Mouse (Mus musculus) cortical plate, adult 2 months (tissue): ENCODE measurements at regions not wholly inside any gene's neighbourhood (a gene's known extent, or its start where the extent isn't known, plus 50 kb on each side); places are given as distances from the start of the nearest gene placed in this dataset.

Source experiments
- H3K27ac ChIP-seq: fragments of 200-500 bp; 2 replicates; pipeline ENCODE4 v1.5.1; 2012; ENCODE audit warnings: low read length, control low read depth, inconsistent platforms; ENCODE audit not compliant: insufficient read depth
- H3K4me1 ChIP-seq: fragments of 200-500 bp; 2 replicates; pipeline ENCODE4 v1.6.1; 2011; ENCODE audit warnings: low read length; ENCODE audit not compliant: control insufficient read depth, insufficient read depth
- H3K4me3 ChIP-seq: fragments of 200-500 bp; 2 replicates; pipeline ENCODE4 v1.5.1; 2011; ENCODE audit warnings: mild to moderate bottlenecking, low read length, control low read depth; ENCODE audit not compliant: insufficient read depth
- CTCF ChIP-seq: fragments of 200-500 bp; IDR thresholded peaks from 2 replicates; pipeline ENCODE4 v1.5.1; 2011; ENCODE audit warnings: mild to moderate bottlenecking, control low read depth, low read length; ENCODE audit not compliant: insufficient read depth; ENCODE audit errors: extremely low read depth
- POLR2A ChIP-seq: fragments of 200-500 bp; IDR thresholded peaks from 2 replicates; pipeline ENCODE4 v1.6.1; 2011; ENCODE audit warnings: mild to moderate bottlenecking, low read length, control low read depth; ENCODE audit not compliant: insufficient read depth; ENCODE audit errors: extremely low read depth

- Histone ChIP-seq H3K4me3 (no peak overlapping the region), H3K27ac (no peak overlapping the region), H3K4me1 (no peaks in the 10 kb centered on the region)
- TF ChIP-seq CTCF (no peak), POLR2A (no peak)
Observed at GRCm38 (mm10) chr11:63211501-63211900, 82.7 kb downstream of the Pmp22 start.

- no peak overlapping the region for H3K27ac ChIP-seq
- no peaks in the 10 kb centered on the region for H3K4me1 ChIP-seq
- TF ChIP-seq CTCF: peak; percentile 90
- TF ChIP-seq POLR2A: no peak
- H3K4me3 ChIP-seq: no peak overlapping the region
Observed at GRCm38 (mm10) chr11:63213043-63213442, 84.3 kb downstream of the Pmp22 start.

- H3K4me1 ChIP-seq: no peaks in the 10 kb centered on the region
- TF ChIP-seq CTCF (no peak), POLR2A (no peak)
- no peak overlapping the region for H3K4me3 ChIP-seq
- H3K27ac ChIP-seq: no peak overlapping the region
Observed at GRCm38 (mm10) chr11:63213901-63214425, 85.2 kb downstream of the Pmp22 start.

- no peak for TF ChIP-seq CTCF
- H3K27ac ChIP-seq: no peak overlapping the region
- no peak overlapping the region for H3K4me3 ChIP-seq
- H3K4me1 ChIP-seq: no peaks in the 10 kb centered on the region
Observed at GRCm38 (mm10) chr11:63215993-63216392, 87.2 kb downstream of the Pmp22 start.

GRCm38 (mm10) chr11:63217049-63217448, 88.3 kb downstream of the Pmp22 start:
- no peaks in the 10 kb centered on the region for H3K4me1 ChIP-seq

GRCm38 (mm10) chr11:63226471-63226870, 97.7 kb downstream of the Pmp22 start:
- Histone ChIP-seq H3K27ac (no peak overlapping the region), H3K4me1 (no peaks in the 10 kb centered on the region), H3K4me3 (no peak overlapping the region)
- TF ChIP-seq CTCF (no peak), POLR2A (no peak)

More at GRCm38 (mm10) chr11:63217049-63217448, 88.3 kb downstream of the Pmp22 start:
- H3K4me3 ChIP-seq: no peak overlapping the region
- TF ChIP-seq POLR2A (no peak), CTCF (no peak)
- H3K27ac ChIP-seq: no peak overlapping the region

- Histone ChIP-seq H3K4me3 (no peak overlapping the region), H3K27ac (no peak overlapping the region), H3K4me1 (no peaks in the 10 kb centered on the region)
- no peak for TF ChIP-seq POLR2A
- no peak for TF ChIP-seq CTCF
Observed at GRCm38 (mm10) chr11:63230786-63231185, 102.0 kb downstream of the Pmp22 start.

GRCm38 (mm10) chr11:63233172-63233966, 104.6 kb downstream of the Pmp22 start:
- TF ChIP-seq POLR2A: no peak
- TF ChIP-seq CTCF: peak; percentile 32; the same call in 1 of the 2 replicates

GRCm38 (mm10) chr11:63234481-63234880, 105.7 kb downstream of the Pmp22 start:
- Histone ChIP-seq H3K27ac (no peak overlapping the region), H3K4me3 (no peak overlapping the region), H3K4me1 (no peaks in the 10 kb centered on the region)
- no peak for TF ChIP-seq CTCF
- TF ChIP-seq POLR2A: no peak

More at GRCm38 (mm10) chr11:63233172-63233966, 104.6 kb downstream of the Pmp22 start:
- H3K4me1 ChIP-seq: no peaks in the 10 kb centered on the region
- H3K27ac ChIP-seq: no peak overlapping the region
- H3K4me3 ChIP-seq: no peak overlapping the region

GRCm38 (mm10) chr11:63238655-63239054, 109.9 kb downstream of the Pmp22 start:
- H3K27ac ChIP-seq: no peak overlapping the region
- H3K4me3 ChIP-seq: no peak overlapping the region
- H3K4me1 ChIP-seq: no peaks in the 10 kb centered on the region
- TF ChIP-seq POLR2A (no peak), CTCF (no peak)
